Mouse (Mus musculus): ENCODE measurements around the gene Rab27a. TPM values are rescaled to one million over a fixed set of nuclear protein-coding genes. Genes with fewer than 3 reads are reported as not detected.
"Not testable (repeated sequence)": the region's sequence is repeated elsewhere in the genome, so short reads cannot be mapped to it uniquely, and the experiment has no call there.

The Rab27a gene
- total RNA-seq, 2 experiments from 2014 or later = 11.4 to 11.9 TPM

GRCm38 (mm10) chr9:73087581-73087980 is 42.9 kb downstream of the Rab27a start:
- no peak for DNase-seq (ENCODE audit: extremely low spot score in 1 of 2, low spot score in 1 of 2)

- DNase-seq (ENCODE audit: extremely low spot score in 1 of 2, low spot score in 1 of 2) = no peak
These were observed 44.7 kb downstream of the Rab27a start for GRCm38 (mm10) chr9:73089222-73089920.

GRCm38 (mm10) chr9:73090121-73090520 is 45.5 kb downstream of the Rab27a start:
- DNase-seq (ENCODE audit: extremely low spot score in 1 of 2, low spot score in 1 of 2) = no peak

DNA sequence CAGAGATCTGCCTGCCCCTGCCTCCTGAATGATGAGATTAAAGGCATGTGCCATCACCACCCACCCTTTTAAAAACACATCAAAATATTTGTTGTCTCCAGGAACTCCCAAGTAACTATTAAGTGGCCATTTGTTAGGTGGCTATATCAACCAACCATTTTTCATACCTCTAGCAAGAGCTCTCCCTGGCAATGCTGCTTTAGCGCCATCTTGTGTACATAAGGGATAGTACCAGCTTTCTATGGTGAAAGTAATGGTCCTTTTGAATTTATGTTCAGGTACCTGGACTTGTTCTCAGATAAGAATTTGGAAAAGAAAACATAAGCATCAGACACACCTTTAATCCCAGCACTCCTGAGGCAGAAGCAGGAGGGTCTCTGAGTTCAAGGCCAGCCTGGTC is 47.1 kb downstream of the Rab27a start:
- DNase-seq (ENCODE audit: extremely low spot score in 1 of 2, low spot score in 1 of 2) = no peak

- peak in 1 of 2 experiments; percentile 14 for DNase-seq (ENCODE audit: extremely low spot score in 1 of 2, low spot score in 1 of 2)
These were observed 49.9 kb downstream of the Rab27a start for GRCm38 (mm10) chr9:73094580-73094979.

DNA sequence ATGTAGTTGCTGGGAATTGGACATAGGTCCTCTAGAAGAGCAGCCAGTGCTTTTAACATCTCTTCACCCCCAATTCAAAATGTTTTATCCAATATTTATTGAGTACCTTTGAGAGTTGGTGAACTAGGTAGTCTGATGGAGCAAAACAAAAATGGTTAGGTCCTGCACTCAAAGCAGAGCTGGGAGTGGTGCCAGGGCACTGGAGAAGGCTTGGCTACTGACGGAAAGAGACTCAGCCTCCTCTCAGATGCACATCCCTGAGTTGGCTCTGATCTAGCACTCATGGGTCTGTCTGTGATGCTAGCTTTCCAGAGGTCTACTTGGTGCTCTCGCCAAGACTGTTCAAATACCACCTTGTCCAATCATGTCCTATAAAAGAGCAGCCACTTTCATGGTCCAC is 53.2 kb downstream of the Rab27a start:
- no peak for DNase-seq (ENCODE audit: extremely low spot score in 1 of 2, low spot score in 1 of 2)

GRCm38 (mm10) chr9:73101536-73101935 is 56.9 kb downstream of the Rab27a start, which contains the start of gene Khdc3:
Gene Khdc3 (plus strand): TSS chr9:73101836.
- no peak for DNase-seq (ENCODE audit: extremely low spot score in 1 of 2, low spot score in 1 of 2)

GRCm38 (mm10) chr9:73102181-73102580 is 57.5 kb downstream of the Rab27a start, which contains the start of gene Gm20509:
Gene Gm20509 (plus strand): TSS chr9:73102470.
- DNase-seq (ENCODE audit: extremely low spot score in 1 of 2, low spot score in 1 of 2) = no peak

- DNase-seq (ENCODE audit: extremely low spot score in 1 of 2, low spot score in 1 of 2) = peak in 1 of 2 experiments; percentile 31
These were observed 58.7 kb downstream of the Rab27a start for GRCm38 (mm10) chr9:73103159-73103879.

GRCm38 (mm10) chr9:73103880-73104198 is 59.2 kb downstream of the Rab27a start:
- no peak for DNase-seq (ENCODE audit: extremely low spot score in 1 of 2, low spot score in 1 of 2)

- no peak for DNase-seq (ENCODE audit: extremely low spot score in 1 of 2, low spot score in 1 of 2)
These were observed 60.5 kb downstream of the Rab27a start for GRCm38 (mm10) chr9:73105141-73105540.

DNA sequence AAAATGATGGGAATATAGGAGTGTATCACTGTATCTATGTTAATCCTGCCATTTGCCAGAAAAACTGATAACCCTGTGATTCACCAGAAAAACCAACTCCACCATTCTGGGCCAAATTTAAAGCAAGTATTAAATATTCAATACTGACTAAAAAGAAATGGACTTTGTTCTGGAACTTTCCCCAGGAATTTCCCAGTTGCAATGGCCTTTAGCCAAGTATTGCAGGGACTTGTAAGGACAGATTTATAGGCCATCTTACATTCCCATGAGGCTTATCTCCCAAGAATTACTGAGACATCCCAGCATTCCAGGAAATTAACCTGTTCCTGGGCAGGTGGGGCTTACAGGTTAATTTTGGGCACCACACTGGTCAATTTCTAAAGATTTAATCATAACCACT is 61.1 kb downstream of the Rab27a start:
- DNase-seq (ENCODE audit: extremely low spot score in 1 of 2, low spot score in 1 of 2) = no peak

DNA sequence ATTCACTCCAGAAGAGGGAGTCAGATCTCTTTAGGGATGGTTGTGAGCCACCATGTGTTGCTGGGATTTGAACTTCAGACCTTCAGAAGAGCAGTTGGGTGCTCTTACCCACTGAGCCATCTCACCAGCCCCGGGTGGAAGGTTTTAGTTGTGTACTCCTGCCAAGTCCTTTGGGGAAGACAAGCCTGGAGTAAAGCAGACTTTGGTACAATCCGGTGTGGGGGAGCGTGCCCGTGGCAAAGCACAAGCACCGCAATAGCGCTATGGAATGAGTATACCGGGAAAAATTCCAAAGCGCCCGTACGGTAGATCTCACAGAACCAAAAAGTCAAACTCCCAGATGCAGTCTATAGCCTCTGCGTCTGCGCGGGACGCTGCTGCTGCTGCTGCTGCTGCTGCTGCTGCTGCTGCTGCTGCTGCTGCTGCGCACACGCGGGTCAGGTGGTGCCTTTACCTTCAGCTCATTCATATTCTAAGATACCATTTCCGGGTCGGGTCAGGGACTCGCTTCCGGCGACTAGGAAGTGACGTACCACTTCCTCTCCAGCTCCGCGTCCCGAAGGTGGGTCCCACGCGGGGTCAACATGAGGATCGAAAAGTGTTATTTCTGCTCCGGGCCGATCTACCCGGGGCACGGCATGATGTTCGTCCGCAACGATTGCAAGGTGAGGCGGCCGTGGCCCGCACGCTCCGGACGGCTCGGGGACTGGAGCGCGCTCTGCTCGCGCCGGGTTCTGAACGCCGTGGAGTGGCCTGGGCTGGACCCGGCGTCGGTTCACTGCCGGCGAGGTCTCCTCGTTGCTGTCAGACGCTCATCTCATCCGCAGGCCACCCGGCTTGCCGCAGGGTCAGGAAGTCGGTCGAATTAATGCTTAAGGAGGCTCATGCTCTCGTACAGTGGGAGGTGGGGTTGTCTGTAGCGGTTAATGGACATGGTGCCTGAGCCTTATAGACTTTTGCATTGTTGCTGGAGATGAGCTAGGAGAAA is 68.6 kb downstream of the Rab27a start, which contains the start of gene Rsl24d1:
TSS of gene Rsl24d1 (plus strand) at position 508 of the 988 bp plus-strand sequence.
- peak; percentile 67 to 73 for DNase-seq (ENCODE audit: extremely low spot score in 1 of 2, low spot score in 1 of 2)

DNA sequence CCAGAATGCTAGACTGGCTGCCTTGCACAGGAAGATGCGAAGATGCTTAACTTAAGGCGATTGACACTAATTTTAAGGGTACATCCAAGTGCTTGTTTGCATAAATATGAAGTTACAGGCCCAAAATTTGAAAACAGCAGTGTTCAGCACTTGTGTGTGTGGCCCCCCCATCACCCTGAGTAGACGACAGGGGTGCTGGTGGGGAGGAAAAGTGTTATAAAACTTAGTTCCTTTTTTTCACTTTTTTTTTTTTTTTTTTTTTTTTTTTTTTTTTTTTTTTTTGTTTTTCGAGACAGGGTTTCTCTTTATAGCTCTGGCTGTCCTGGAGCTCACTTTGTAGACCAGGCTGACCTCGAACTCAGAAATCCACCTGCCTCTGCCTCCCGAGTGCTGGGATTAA is 72.0 kb downstream of the Rab27a start:
- DNase-seq (ENCODE audit: extremely low spot score in 1 of 2, low spot score in 1 of 2) = not testable (repeated sequence)

- DNase-seq (ENCODE audit: extremely low spot score in 1 of 2, low spot score in 1 of 2) = no peak
These were observed 73.4 kb downstream of the Rab27a start for GRCm38 (mm10) chr9:73118012-73118411.

DNA sequence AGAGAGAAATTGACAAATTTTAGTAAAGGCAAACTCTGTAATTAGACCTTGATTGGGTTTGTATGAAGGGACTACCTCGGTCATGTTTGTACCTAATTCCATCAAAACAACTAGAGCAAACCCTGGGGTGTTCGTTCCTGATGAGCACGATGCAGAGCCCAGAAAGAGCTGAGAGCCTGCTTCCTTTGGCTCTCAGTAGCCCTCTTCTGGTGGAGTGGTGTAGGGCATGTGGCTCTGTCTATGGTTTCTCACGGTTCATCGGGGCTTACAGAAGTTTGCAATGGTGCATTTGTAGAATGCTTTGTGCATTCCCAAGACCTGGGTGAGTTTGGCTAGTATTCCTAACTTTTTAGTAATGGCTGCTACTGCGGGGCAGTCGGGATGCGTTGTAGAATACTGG is 77.1 kb downstream of the Rab27a start:
- peak in 1 of 2 experiments; percentile 29 for DNase-seq (ENCODE audit: extremely low spot score in 1 of 2, low spot score in 1 of 2)

- no peak for DNase-seq (ENCODE audit: extremely low spot score in 1 of 2, low spot score in 1 of 2)
These were observed 80.5 kb downstream of the Rab27a start for GRCm38 (mm10) chr9:73125043-73125570.

DNA sequence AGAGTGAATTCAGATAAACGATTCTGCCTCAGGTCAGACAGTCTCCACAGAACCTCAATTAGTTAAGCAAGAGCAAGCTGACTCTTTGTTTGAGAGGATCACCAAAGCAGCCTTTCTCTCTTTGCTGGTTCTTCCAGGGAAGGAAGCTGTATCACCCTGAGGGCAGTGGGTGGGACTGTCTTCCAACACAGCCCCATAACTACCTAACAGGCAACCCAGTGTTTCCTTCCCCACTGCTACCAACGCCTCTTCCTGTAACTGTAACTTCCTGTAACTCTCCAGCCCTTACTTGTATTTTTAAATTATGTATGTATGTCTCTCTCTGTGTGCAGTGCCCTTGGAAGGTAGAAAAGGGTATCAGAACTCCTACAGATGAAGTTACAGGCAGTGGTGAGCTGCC is 82.8 kb downstream of the Rab27a start:
- no peak for DNase-seq (ENCODE audit: extremely low spot score in 1 of 2, low spot score in 1 of 2)

DNA sequence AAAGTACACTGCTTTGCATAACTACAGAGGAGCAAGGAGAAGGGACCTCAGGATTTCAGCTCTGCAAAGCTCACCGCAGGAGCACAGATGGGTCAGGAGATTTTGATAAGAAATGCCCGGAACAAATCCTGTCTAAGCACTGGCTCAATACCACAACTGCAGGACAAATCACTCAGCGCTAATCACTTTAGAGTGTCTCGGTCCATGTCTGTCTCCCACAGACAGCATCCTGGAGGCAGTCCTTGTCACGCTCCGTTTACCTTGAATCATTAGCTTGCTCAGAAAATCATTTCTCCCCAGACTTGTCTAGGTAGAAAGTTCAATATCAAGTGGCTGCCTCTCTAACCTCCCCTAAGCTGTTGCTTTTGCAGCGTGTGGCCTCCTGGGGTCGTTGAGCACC is 85.2 kb downstream of the Rab27a start:
- no peak for DNase-seq (ENCODE audit: extremely low spot score in 1 of 2, low spot score in 1 of 2)

GRCm38 (mm10) chr9:73130529-73130928 is 85.9 kb downstream of the Rab27a start:
- DNase-seq (ENCODE audit: extremely low spot score in 1 of 2, low spot score in 1 of 2) = no peak
